ENCODE assay signal across 17 mouse cellular contexts in genomic region chr13:57003565-57004132, GRCm38 (mm10).
DNase-seq lines count a peak whose midpoint lies in the region; ATAC-seq and TF ChIP-seq lines count a peak whose summit lies in the region.
"Had no signal": no experiment of that assay in that cellular context is flagged by ENCODE, and none has a peak within 500 bp of the region (broad histone marks: within the 10 kb centered on the region; RNA-seq: fewer than 3 reads in every experiment).

No protein-coding gene starts in this region.

- H3K4me1 ChIP-seq in midbrain, embryonic 11.5 days (ENCODE audit: control insufficient read depth, insufficient read depth, low read length), result no peaks in the 10 kb centered on the region
- peaks cover 5% of the 10 kb centered on the region; the same call in 1 of the 2 replicates for H3K4me1 ChIP-seq in midbrain, embryonic 10.5 days
- H3K4me1 ChIP-seq in forebrain, embryonic 14.5 days (ENCODE audit: control insufficient read depth, insufficient read depth, low read length), result peaks cover 3% of the 10 kb centered on the region
- H3K4me1 ChIP-seq in hindbrain, embryonic 16.5 days (ENCODE audit: control insufficient read depth, insufficient read depth, low read depth, low read length), result no peaks in the 10 kb centered on the region
- H3K4me1 ChIP-seq in neural tube, embryonic 15.5 days, result peaks cover 11% of the 10 kb centered on the region; the same call in 1 of the 2 replicates
- H3K4me1 ChIP-seq: intestine, embryonic 15.5 days had no signal

- intact Hi-C loops in left cerebral cortex, adult 2 months (cut with DNase I), result no loop called here

- H3K36me3 ChIP-seq in midbrain, embryonic 11.5 days (ENCODE audit: control insufficient read depth, insufficient read depth, low read length), result no peaks in the 10 kb centered on the region
- no peaks in the 10 kb centered on the region for H3K36me3 ChIP-seq in midbrain, embryonic 10.5 days
- H3K36me3 ChIP-seq in forebrain, embryonic 14.5 days (ENCODE audit: control insufficient read depth, insufficient read depth, low read length), result no peaks in the 10 kb centered on the region
- no peaks in the 10 kb centered on the region for H3K36me3 ChIP-seq in hindbrain, embryonic 16.5 days (ENCODE audit: control insufficient read depth, insufficient read depth, low read length)
- no peaks in the 10 kb centered on the region for H3K36me3 ChIP-seq in neural tube, embryonic 15.5 days
- H3K36me3 ChIP-seq: G1E; intestine, embryonic 15.5 days; limb, embryonic 12.5 days had no signal

- no peaks in the 10 kb centered on the region for H3K27me3 ChIP-seq in midbrain, embryonic 11.5 days (ENCODE audit: control insufficient read depth, insufficient read depth, low read length)
- no peaks in the 10 kb centered on the region for H3K27me3 ChIP-seq in midbrain, embryonic 10.5 days (ENCODE audit: low read depth, poor library complexity, severe bottlenecking)
- H3K27me3 ChIP-seq in forebrain, embryonic 14.5 days (replicated peaks; ENCODE audit: control insufficient read depth, insufficient read depth, low read length), result no peaks in the 10 kb centered on the region
- no peaks in the 10 kb centered on the region for H3K27me3 ChIP-seq in hindbrain, embryonic 16.5 days (replicated peaks; ENCODE audit: control insufficient read depth, insufficient read depth, low read length)
- no peaks in the 10 kb centered on the region for H3K27me3 ChIP-seq in neural tube, embryonic 15.5 days (replicated peaks)
- H3K27me3 ChIP-seq: intestine, embryonic 15.5 days; limb, embryonic 12.5 days had no signal

- no peak for ATAC-seq in midbrain, embryonic 11.5 days (ENCODE audit: low FRiP score)
- ATAC-seq in forebrain, embryonic 14.5 days, result peak; percentile 58; the same call in 1 of the 2 replicates
- 0 out of 2 replicates have a peak, but pooled peaks have one; percentile 56 for ATAC-seq in hindbrain, embryonic 16.5 days
- no peak for ATAC-seq in neural tube, embryonic 15.5 days (ENCODE audit: low FRiP score)
- ATAC-seq: intestine, embryonic 15.5 days had no signal

- no peak overlapping the region for H3K27ac ChIP-seq in midbrain, embryonic 11.5 days (ENCODE audit: low read depth, low read length)
- H3K27ac ChIP-seq in midbrain, embryonic 10.5 days (replicated peaks), result no peak overlapping the region
- H3K27ac ChIP-seq in forebrain, embryonic 14.5 days (ENCODE audit: low read depth, low read length), result peak overlapping the region; percentile 59
- no peak overlapping the region for H3K27ac ChIP-seq in hindbrain, embryonic 16.5 days (ENCODE audit: low read depth, low read length)
- no peak overlapping the region for H3K27ac ChIP-seq in neural tube, embryonic 15.5 days (replicated peaks)
- no peak overlapping the region for H3K27ac ChIP-seq in left cerebral cortex, adult 2 months
- H3K27ac ChIP-seq: intestine, embryonic 15.5 days; limb, embryonic 12.5 days; liver, embryonic 14.5 days had no signal

- no peak overlapping the region for H3K4me2 ChIP-seq in midbrain, embryonic 11.5 days
- H3K4me2 ChIP-seq in forebrain, embryonic 14.5 days (ENCODE audit: low read length), result no peak overlapping the region
- H3K4me2 ChIP-seq in hindbrain, embryonic 16.5 days (ENCODE audit: low read length), result no peak overlapping the region
- H3K4me2 ChIP-seq in neural tube, embryonic 15.5 days, result 0 out of 2 replicates have a peak overlapping the region, but pooled peaks have one; percentile 1
- H3K4me2 ChIP-seq: heart, embryonic 11.5 days; intestine, embryonic 15.5 days; limb, embryonic 12.5 days had no signal

- 57% methylated on average over 8 of the region's 8 CpGs for WGBS in midbrain, embryonic 11.5 days
- 57% methylated on average over 8 of the region's 8 CpGs for WGBS in midbrain, embryonic 10.5 days
- WGBS in forebrain, embryonic 14.5 days, result 6% methylated on average over 8 of the region's 8 CpGs
- 7% methylated on average over 8 of the region's 8 CpGs for WGBS in hindbrain, embryonic 16.5 days
- whole genome bisulfite sequencing in neural tube, embryonic 15.5 days, result 17% methylated on average over 8 of the region's 8 CpGs

- no peaks in the 10 kb centered on the region for H3K9me3 ChIP-seq in midbrain, embryonic 11.5 days (ENCODE audit: control insufficient read depth, low read length)
- no peaks in the 10 kb centered on the region for H3K9me3 ChIP-seq in midbrain, embryonic 10.5 days (replicated peaks)
- H3K9me3 ChIP-seq in forebrain, embryonic 14.5 days (replicated peaks; ENCODE audit: control insufficient read depth, low read length), result no peaks in the 10 kb centered on the region
- H3K9me3 ChIP-seq in hindbrain, embryonic 16.5 days (ENCODE audit: control insufficient read depth, low read length), result no peaks in the 10 kb centered on the region
- H3K9me3 ChIP-seq in neural tube, embryonic 15.5 days (replicated peaks), result no peaks in the 10 kb centered on the region
- H3K9me3 ChIP-seq: intestine, embryonic 15.5 days; limb, embryonic 12.5 days had no signal

- no peak overlapping the region for H3K4me3 ChIP-seq in midbrain, embryonic 11.5 days (ENCODE audit: low read depth, low read length)
- no peak overlapping the region for H3K4me3 ChIP-seq in midbrain, embryonic 10.5 days
- no peak overlapping the region for H3K4me3 ChIP-seq in forebrain, embryonic 14.5 days (ENCODE audit: low read depth, low read length)
- H3K4me3 ChIP-seq in hindbrain, embryonic 16.5 days (ENCODE audit: low read length), result no peak overlapping the region
- no peak overlapping the region for H3K4me3 ChIP-seq in neural tube, embryonic 15.5 days (replicated peaks)
- H3K4me3 ChIP-seq in left cerebral cortex, adult 2 months, result no peak overlapping the region
- H3K4me3 ChIP-seq: erythroblast, embryonic 14.5 days; intestine, embryonic 15.5 days; limb, embryonic 12.5 days; myocyte had no signal

- TF ChIP-seq CTCF in left cerebral cortex, adult 2 months (IDR thresholded peaks at IDR 0.05), result no peak

- peak; percentile 26 for DNase-seq in midbrain, embryonic 11.5 days (ENCODE audit: low spot score, missing footprints)
- no peak for DNase-seq in midbrain, embryonic 10.5 days (ENCODE audit: low spot score)
- peak; percentile 74 for DNase-seq in forebrain, embryonic 14.5 days (ENCODE audit: low spot score)
- DNase-seq in ovary, postnatal 14 days (ENCODE audit: low spot score), result no peak
- DNase-seq in left cerebral cortex, adult 2 months (ENCODE audit: extremely low spot score in 1 of 2, low spot score in 2 of 2), result no peak
- DNase-seq in testis, postnatal 10 days (ENCODE audit: low spot score), result no peak
- DNase-seq: cerebellum, postnatal 10 days; thymus, adult 18-20 months had no signal

- H3K9ac ChIP-seq in midbrain, embryonic 11.5 days (ENCODE audit: low read length), result no peak overlapping the region
- H3K9ac ChIP-seq in forebrain, embryonic 14.5 days (ENCODE audit: low read length), result no peak overlapping the region
- peak overlapping the region; percentile 8; the same call in 1 of the 2 replicates for H3K9ac ChIP-seq in hindbrain, embryonic 16.5 days (ENCODE audit: low read depth, low read length)
- H3K9ac ChIP-seq in neural tube, embryonic 15.5 days (replicated peaks), result no peak overlapping the region
- H3K9ac ChIP-seq: intestine, embryonic 15.5 days; limb, embryonic 12.5 days; liver, embryonic 14.5 days had no signal

Comparison
In these comparisons a context has a peak if more than half of its experiments do, and no peak if none do; other contexts are left out.
1. DNase-seq: peak in midbrain, embryonic 11.5 days (single experiment) and forebrain, embryonic 14.5 days (single experiment); none in midbrain, embryonic 10.5 days (single experiment), ovary, postnatal 14 days (single experiment), left cerebral cortex, adult 2 months (0 of 2) and testis, postnatal 10 days (single experiment).
2. ATAC-seq: peak in forebrain, embryonic 14.5 days (single experiment) and hindbrain, embryonic 16.5 days (single experiment); none in midbrain, embryonic 11.5 days (single experiment) and neural tube, embryonic 15.5 days (single experiment).